Mouse (Mus musculus): ENCODE results near the gene Gm10352. TPM values are rescaled to one million over a fixed set of nuclear protein-coding genes. Genes with fewer than 3 reads are reported as not detected.
"Not testable (repeated sequence)": the region's sequence is repeated elsewhere in the genome, so short reads cannot be mapped to it uniquely, and the experiment has no call there.

Gm10352 gene
- 1.6 and 4.1 TPM in 2 replicates for polyA plus RNA-seq (2012; rRNA removed)

DNA sequence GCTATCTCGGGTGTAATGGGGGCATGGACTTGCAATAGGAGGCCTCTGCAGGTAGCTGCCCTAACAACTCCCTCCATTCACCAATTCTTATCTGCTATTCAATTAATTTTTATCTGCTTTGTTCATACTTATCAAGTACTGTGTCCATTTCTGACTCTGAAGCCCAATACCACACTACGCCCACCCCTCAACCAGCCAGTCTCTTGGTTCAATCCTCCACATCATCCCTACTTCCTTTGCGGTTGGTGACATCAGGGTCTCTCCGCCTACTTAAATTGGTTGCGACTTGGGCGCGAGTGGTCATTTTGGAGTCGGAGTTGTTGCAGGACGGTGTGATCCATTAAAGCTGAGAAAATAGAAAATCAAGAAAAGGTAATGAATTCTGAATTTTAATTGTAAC lies at the start of gene Gm10352:
TSS of gene Gm10352 (plus strand) at position 301 of the 400 bp plus-strand sequence.
- H3K27ac ChIP-seq (ENCODE audit: control insufficient read depth, insufficient read depth, low read depth, low read length); H3K4me1 ChIP-seq (ENCODE audit: control insufficient read depth, insufficient read depth, low read length); H3K36me3 ChIP-seq (ENCODE audit: control insufficient read depth, insufficient read depth, low read length); H3K4me3 ChIP-seq (ENCODE audit: control insufficient read depth, low read depth, low read length); H3K27me3 ChIP-seq (ENCODE audit: control insufficient read depth, insufficient read depth, low read length): not testable (repeated sequence)

DNA sequence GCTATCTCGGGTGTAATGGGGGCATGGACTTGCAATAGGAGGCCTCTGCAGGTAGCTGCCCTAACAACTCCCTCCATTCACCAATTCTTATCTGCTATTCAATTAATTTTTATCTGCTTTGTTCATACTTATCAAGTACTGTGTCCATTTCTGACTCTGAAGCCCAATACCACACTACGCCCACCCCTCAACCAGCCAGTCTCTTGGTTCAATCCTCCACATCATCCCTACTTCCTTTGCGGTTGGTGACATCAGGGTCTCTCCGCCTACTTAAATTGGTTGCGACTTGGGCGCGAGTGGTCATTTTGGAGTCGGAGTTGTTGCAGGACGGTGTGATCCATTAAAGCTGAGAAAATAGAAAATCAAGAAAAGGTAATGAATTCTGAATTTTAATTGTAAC lies 31.5 kb downstream of the Gm10352 start, which contains the start of gene Gm29289:
TSS of gene Gm29289 (plus strand) at position 301 of the 400 bp plus-strand sequence.
- H3K4me1 ChIP-seq (ENCODE audit: control insufficient read depth, insufficient read depth, low read length); H3K36me3 ChIP-seq (ENCODE audit: control insufficient read depth, insufficient read depth, low read length); H3K27ac ChIP-seq (ENCODE audit: control insufficient read depth, insufficient read depth, low read depth, low read length); H3K27me3 ChIP-seq (ENCODE audit: control insufficient read depth, insufficient read depth, low read length); H3K4me3 ChIP-seq (ENCODE audit: control insufficient read depth, low read depth, low read length): not testable (repeated sequence)

Other genes starting within 250 kb of the Gm10352 start
- gene Sry, start 237.3 kb upstream of the Gm10352 start, polyA plus RNA-seq (2012; rRNA removed), result 1.1 TPM in 2 replicates
- gene H2al2b, start 180.3 kb upstream of the Gm10352 start, polyA plus RNA-seq (2012; rRNA removed), result 1.6 and 2.2 TPM in 2 replicates
- gene Gm4064, start 104.8 kb upstream of the Gm10352 start, polyA plus RNA-seq (2012; rRNA removed), result 0.12 and 0.43 TPM in 2 replicates
- gene Rbmy, start 70.3 kb upstream of the Gm10352 start, polyA plus RNA-seq (2012; rRNA removed), result not detected in 2 replicates
- not detected in 2 replicates for gene Gm10256, start 70.3 kb upstream of the Gm10352 start, polyA plus RNA-seq (2012; rRNA removed)
- gene Gm29289, start 31.6 kb downstream of the Gm10352 start, polyA plus RNA-seq (2012; rRNA removed), result not detected in 2 replicates